Mouse (Mus musculus) urinary bladder, adult 2 months (tissue): Measurements from ENCODE around the gene Acot7. TPM values are rescaled to one million over a fixed set of nuclear protein-coding genes. Genes with fewer than 3 reads are reported as not detected.

Experiments
- DNase-seq: peaks from one replicate; pipeline ENCODE4 v3.0.0; 2022; ENCODE audit warnings: low spot score
- polyA plus RNA-seq: library from polyadenylated mRNA; depleted of rRNA; stranded (reverse); fragments of >200 nt; gene quantifications from 2 replicates; pipeline ENCODE4 v1.2.3, GENCODE M21; 2012

Acot7 gene
- polyA plus RNA-seq, 1 experiment: 44.9 TPM

- no peak for DNase-seq
Measured at GRCm38 (mm10) chr4:152178916-152179705, 1.2 kb downstream of the Acot7 start.

- no peak for DNase-seq
Measured at GRCm38 (mm10) chr4:152179946-152180660, 2.2 kb downstream of the Acot7 start.

DNA sequence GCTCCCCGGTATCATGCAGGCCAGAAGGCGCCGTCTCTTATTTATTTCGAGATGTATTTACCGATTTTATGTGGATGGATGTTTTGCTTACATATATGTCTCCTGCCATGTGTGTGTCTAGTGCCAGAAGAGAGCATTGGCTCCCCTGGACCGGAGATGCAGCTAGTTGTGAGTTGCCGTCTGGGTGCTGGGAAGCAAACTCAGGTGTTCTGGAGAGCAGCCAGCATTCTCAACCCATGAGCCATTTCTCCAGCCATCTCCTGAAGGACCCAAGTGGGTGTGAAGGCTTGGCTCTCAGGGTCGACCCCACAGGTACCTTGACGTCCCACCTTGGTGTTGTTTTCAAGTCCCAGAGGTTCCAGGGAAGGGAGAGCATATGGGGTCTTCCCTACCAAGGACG is 4.3 kb downstream of the Acot7 start:
- DNase-seq: no peak

- DNase-seq: no peak
Measured at GRCm38 (mm10) chr4:152184353-152185035, 6.6 kb downstream of the Acot7 start.

DNA sequence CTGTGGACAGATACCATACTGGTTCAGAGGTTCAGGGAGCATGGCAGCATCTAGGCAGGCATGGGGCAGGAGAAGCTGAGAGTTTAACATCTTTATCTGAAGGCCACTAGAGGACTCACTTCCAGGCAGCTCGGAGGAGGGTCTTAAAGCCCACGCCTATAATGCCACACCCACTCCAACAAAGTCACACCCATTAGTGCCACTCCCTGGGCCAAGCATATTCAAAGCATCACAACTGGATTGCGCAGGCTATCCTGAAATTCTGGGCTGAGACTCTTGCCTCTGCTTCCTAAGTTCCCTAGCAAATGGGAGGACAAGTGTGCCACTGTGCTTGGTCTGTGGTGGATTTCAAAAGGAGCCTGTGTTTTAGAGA is 7.2 kb downstream of the Acot7 start:
- DNase-seq: no peak

DNA sequence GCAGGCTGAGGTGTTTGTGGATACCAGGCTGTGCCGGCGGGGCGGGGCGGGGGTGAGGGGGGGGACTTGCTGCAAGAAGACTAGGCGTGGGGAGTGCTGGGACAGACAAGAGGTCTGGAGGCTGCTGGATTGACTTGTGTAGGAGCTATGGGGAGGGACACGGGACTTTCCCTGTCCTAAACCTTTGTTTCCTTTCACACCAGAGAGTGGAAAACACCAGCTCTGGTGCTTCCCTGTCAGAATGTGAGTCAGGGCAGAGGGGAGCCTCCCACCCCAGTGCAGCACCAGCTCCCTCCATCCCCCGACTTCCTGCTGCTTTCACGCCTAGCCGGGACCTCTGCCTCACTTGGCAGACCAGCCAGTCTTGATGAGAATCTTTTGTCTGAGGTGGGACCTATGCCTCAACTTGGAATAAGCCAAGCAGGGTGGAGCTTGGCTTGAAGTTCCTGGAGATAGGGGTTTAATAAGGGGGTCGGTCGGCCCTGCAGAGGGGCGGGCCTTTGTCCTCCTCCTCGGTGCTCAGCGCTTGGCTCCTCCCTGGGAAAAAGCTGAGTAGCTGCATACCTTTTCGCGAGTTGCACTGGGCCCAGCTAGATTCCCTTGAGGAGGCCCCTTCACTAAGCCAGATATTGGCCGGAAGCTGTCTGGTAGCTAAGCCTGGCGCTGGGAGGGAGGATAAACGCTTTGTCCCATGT is 7.7 kb downstream of the Acot7 start:
- peak; percentile 60 for DNase-seq

DNA sequence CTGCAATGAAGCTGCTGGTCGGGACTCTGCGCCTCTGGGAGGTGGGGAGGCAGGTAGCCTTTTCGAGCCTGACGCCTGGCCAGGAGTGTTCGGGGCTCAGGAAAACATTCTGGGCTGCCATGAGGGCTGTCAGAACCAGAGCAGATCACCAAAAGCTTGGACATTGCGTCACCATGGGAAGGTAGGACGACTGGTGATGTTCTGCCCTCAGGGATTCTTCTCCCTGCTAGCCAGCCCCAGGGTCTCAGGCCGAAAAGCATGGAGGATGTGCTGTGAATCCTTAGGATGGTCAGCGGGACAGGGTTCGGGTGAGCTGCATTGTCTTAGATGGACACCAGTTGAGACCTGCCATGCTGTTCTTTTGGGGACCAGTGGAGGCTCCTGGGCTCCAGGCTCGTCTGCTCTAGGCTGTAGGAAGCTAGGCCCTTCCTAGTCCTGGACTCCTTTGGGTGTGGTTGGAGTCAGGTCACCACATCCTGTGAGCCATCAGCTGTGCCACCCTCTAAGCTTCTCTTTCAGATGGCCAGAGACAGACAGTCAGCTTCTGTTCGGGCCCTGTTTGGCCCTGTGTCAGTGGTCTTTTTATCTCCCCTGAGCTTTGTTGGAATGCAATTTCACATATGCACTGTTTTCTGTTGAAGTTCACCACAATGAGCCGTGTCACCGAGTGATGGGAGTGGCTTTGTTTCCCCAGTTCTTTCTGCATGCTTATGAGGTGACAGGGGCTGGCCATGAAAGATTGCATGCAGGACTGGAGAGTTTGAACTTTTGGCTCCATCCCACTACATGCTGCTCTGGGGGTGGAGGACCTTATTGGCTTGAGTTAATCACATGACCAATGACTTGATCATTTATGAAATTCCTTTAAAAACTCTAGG is 8.5 kb downstream of the Acot7 start:
- DNase-seq: no peak

DNA sequence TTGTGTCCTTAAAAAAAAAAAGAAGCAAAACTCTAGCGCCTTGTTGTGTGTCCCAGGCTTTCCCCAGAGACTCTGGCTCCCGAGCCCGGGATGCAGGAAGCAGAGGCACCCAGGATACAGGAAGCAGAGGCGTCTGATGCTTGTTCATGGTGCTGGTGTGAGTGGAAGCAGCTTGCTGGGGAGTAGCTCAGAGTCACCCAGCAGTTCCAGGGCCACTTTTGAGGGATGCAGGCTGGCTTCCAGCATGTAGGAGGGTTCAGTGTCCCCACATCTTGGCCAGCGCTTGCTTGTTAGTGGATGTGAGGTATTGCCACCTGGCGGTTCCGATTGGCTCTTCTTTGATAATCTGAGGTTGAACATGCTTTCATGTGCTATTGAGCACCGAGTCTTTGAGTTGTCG is 9.2 kb downstream of the Acot7 start:
- DNase-seq: no peak

DNA sequence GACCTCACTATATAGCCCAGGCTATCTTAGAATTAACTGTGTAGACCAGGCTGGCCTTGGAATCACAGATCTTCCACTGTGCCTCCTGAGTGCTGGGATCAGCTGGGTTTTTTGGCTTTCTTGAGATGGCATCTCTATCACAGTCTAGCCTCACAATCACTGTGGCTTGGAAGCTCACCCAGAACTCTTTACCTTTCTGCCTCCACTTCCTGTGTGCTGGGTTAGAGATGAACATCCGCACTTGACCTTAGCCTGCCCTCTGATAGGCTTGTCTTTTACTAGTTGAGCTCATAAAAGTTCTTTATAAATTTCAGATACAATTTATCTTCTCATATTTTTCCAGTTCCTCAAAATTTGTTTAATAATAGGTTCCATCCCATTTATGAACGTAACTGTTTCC is 10.7 kb downstream of the Acot7 start:
- DNase-seq: no peak

DNA sequence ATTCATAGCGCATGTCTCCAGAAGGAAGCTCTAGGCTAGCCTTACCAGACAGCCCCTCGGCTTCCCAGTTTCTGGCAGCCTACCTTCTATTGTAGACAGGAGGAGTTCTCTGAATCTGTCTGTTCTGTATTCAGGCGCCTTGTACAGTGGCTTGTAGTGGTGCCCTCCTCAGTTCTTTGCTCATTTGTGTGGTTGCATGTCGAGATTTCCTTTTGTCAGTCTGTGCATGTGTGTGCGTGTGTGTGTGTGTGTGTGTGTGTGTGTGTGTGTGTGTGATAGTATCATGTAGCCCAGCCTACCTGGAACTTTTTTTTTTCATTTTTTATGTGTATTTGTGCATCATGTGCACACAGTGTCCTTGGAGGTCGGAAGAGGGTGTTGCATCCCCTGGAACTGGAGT is 11.1 kb downstream of the Acot7 start:
- no peak for DNase-seq

GRCm38 (mm10) chr4:152189691-152190090 is 11.8 kb downstream of the Acot7 start:
- no peak for DNase-seq

DNA sequence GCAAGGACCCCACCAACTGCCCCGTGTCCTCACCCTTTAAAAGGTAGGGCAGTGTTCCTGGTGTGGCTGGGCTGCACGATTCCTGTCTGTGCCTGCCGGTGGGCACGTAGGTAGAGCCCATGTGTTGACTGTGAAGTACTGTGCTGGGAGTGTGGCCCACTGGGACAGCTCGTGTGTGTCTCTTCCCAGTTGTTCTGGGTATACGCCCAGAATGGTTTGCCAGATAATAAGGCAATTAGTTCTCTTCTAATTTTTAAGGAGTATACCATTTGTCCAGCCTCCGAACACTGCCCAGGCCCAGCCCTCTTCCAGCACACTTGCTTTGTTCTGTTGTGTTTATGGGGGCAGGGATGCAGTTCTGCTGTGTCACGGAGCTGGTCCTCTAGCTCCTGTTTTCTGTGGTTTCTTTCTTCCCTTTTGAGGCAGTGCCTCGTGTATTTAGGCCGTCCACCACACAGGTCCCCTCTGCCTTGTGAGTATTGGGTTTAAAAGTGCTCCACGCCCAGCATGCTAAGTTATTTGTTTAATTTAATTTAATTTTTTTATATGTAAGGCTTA is 12.2 kb downstream of the Acot7 start:
- DNase-seq: no peak

DNA sequence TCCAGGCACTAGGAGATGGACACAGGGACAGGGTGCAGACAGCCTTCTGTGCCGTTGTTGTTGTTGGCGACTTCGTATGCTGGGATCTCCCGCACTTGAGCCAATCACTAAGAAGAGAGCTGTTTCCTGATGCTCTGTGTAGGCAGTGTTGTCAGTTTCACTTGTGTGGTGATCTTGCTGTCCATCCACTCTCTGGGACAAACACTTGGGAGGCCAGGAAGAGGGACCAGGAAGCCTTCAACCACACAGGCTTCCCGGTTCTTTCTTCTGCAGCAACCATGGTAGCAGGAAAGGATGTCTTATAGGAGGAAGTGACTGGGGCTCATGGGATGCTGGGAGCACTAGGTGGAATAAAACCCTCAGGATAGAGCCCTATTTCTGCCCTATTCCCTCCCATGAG is 12.8 kb downstream of the Acot7 start:
- no peak for DNase-seq

GRCm38 (mm10) chr4:152192569-152192968 is 14.6 kb downstream of the Acot7 start:
- no peak for DNase-seq

DNA sequence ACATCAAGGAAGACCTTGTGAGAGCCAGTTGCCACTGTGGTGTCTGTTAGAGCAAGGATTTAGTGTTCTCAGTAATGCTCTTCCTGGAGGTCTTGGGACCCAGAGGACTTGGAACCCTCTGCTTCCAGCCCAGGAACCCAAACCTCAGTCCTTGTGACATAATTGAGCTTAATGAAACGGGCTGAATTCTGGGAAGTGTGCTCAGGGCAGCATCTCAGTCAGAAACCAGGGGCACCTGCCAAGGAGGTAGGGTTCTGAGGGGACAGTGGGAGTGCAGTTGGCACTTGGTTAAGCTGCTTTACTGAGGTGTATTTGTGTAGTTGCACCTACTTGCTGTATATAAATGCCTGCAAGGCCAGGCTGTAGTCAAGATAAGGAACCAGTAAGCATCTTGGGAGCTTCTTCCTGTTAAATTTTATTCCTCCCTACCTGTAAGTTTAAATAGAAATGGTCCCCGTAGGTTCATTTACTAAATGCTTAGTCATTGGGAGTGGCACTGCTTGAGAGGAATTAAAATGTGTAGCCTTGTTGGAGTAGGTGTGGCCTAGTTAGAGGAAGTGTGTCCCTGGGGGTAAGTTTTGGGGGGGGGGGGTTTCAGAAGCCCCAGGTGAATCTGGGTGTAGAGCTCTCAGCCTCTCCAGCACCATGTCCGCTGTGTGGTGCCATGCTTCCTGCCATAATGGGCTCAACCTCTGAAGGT is 16.7 kb downstream of the Acot7 start:
- no peak for DNase-seq

GRCm38 (mm10) chr4:152196276-152196675 is 18.3 kb downstream of the Acot7 start:
- no peak for DNase-seq

DNA sequence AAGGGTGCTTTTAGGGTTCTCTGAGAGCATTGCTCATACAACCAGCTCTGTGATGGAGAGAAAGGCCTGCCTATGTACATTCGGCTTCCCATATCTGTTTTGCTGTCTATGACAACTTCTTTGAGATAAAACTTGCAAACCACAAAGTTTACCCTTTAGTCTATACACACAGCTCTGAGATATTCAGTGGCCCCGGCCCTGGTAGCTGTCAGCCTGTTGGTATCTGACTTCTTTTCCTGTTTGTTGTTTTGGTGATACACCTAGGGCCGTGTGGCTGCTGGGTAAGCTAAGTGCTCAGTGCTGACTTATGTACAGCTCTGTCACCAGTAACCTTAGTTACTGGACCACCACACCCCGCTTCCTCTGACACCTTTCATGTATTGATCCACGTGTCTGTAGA is 19.6 kb downstream of the Acot7 start:
- no peak for DNase-seq

DNA sequence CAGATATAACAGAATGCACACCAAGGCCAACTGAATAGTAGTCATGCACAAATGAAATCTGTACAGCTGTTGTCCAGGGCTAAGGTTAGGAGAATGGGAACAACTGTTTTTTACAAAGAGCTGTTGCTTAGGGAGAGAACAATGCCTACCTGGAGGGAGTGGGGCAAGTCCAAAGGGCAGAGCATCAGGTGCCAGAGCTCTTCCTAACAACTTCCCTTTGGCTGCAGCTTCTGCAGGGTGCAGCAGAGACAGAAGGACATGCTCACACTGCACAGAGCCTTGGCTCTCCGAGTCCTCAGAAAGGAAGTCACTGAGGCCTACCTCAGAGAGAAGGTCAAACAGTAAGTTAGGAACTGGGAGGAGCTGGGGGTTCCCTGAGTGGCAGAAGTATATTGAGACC is 21.7 kb downstream of the Acot7 start:
- DNase-seq: no peak

DNA sequence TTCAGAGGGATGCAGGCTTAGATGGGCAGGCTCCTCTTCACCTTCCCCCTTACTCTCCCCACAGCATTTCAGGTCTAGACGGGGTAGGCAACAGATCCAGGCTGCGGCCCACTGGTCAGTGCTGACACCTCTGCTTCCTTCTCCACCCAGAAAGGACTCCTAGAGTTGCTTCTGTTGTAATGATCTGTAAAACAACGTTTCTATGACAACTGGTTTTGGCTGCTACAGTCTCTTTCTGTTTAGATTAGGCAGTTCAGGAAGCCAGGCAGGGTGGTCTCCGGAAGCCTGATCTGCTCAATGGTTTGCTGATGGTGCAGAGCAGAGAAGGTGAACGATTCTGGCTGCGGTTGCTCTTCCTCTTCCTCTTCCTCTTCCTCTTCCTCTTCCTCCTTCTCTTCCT is 23.6 kb downstream of the Acot7 start:
- no peak for DNase-seq

GRCm38 (mm10) chr4:152202418-152202817 is 24.5 kb downstream of the Acot7 start:
- no peak for DNase-seq
